In the genomic region with DNA sequence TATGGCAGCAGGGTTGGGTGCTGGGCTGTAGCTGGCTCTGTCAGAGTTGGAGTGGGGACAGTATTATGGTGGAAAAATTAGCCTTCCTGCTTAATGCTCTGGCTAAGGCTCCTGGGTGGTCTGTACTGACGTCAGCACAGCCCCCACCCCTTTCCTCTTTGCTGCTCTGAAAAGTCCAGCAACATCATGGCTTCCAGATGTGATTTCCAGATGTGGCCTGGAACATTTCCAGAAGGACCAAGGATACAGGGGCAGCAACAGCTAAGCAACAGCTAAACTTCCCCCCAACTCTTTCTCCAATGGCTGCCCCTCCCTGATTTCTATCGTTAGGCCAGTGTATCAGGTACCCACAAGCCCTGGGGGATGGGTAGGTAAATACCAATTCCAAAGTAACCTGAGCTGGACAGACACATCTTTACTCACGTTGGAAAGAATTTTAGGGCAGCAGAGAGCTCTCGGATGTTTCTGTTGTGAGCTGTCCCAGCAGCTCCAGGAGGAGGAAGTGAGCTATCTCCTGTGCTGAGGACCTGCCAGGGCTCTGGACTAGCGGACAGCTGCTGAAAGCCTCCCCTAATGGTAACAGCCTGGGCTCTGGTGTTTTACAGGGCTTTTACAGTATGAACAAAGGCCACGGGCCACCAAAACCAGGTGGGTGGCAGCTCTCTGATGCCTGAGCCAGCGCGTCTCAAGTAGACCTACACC, we compare ENCODE assay signal across 10 mouse cellular contexts. TPM values are rescaled to one million over a fixed set of nuclear protein-coding genes. Genes with fewer than 3 reads are reported as not detected.
A peak's percentile ranks its signal among the peaks of the same experiment; 100 is the strongest.
DNase-seq lines count a peak whose midpoint lies in the region; ATAC-seq and TF ChIP-seq lines count a peak whose summit lies in the region.
"Had no signal": no experiment of that assay in that cellular context is flagged by ENCODE, and none has a peak within 500 bp of the region (broad histone marks: within the 10 kb centered on the region; RNA-seq: fewer than 3 reads in every experiment).

No protein-coding gene starts in this region.

- H3K4me1 ChIP-seq in lung, embryonic 14.5 days (ENCODE audit: insufficient read depth) = peaks cover 12% of the 10 kb centered on the region
- H3K4me1 ChIP-seq in embryonic facial prominence, embryonic 15.5 days = peaks cover 22% of the 10 kb centered on the region
- peaks cover 3% of the 10 kb centered on the region for H3K4me1 ChIP-seq in heart, postnatal 0 days (ENCODE audit: control insufficient read depth, insufficient read depth)
- peaks cover 5% of the 10 kb centered on the region; the same call in 1 of the 2 replicates for H3K4me1 ChIP-seq in stomach, embryonic 14.5 days (ENCODE audit: control insufficient read depth, insufficient read depth, low read length)
- H3K4me1 ChIP-seq in midbrain, embryonic 10.5 days = no peaks in the 10 kb centered on the region; the same call in 1 of the 2 replicates

- no peaks in the 10 kb centered on the region for H3K9me3 ChIP-seq in lung, embryonic 14.5 days (ENCODE audit: low read depth, low read length)
- no peaks in the 10 kb centered on the region for H3K9me3 ChIP-seq in embryonic facial prominence, embryonic 15.5 days (replicated peaks)
- H3K9me3 ChIP-seq in heart, postnatal 0 days (replicated peaks; ENCODE audit: control insufficient read depth, low read length) = no peaks in the 10 kb centered on the region
- H3K9me3 ChIP-seq in stomach, embryonic 14.5 days (ENCODE audit: control insufficient read depth, low read depth, low read length) = no peaks in the 10 kb centered on the region
- H3K9me3 ChIP-seq in midbrain, embryonic 10.5 days (replicated peaks) = no peaks in the 10 kb centered on the region

- WGBS in lung, embryonic 14.5 days = 22% methylated on average over 8 of the region's 8 CpGs
- 25% methylated on average over 8 of the region's 8 CpGs for WGBS in embryonic facial prominence, embryonic 15.5 days
- 38% methylated on average over 8 of the region's 8 CpGs for WGBS in heart, postnatal 0 days
- 28% methylated on average over 8 of the region's 8 CpGs for WGBS in stomach, embryonic 14.5 days
- WGBS in midbrain, embryonic 10.5 days = 75% methylated on average over 8 of the region's 8 CpGs

- H3K4me2 ChIP-seq in lung, embryonic 14.5 days = no peak overlapping the region
- H3K4me2 ChIP-seq in embryonic facial prominence, embryonic 15.5 days (replicated peaks) = peak overlapping the region; percentile 10; the same call in 1 of the 2 replicates
- no peak overlapping the region for H3K4me2 ChIP-seq in heart, postnatal 0 days (ENCODE audit: low read depth, low read length)
- H3K4me2 ChIP-seq in stomach, embryonic 14.5 days (replicated peaks; ENCODE audit: low read depth, low read length) = no peak overlapping the region

- peak; percentile 93 for ATAC-seq in lung, embryonic 14.5 days (ENCODE audit: insufficient read depth)
- ATAC-seq in embryonic facial prominence, embryonic 15.5 days (ENCODE audit: insufficient number of reproducible peaks, low FRiP score, low TSS enrichment, low read depth) = peak; percentile 88
- peak; percentile 83 for ATAC-seq in heart, postnatal 0 days (ENCODE audit: insufficient read depth, low read depth)
- peak; percentile 84 for ATAC-seq in stomach, embryonic 14.5 days (ENCODE audit: insufficient number of reproducible peaks, insufficient read depth, low FRiP score, low read depth)

- TF ChIP-seq CTCF in lung, embryonic 14.5 days (IDR thresholded peaks at IDR 0.05; ENCODE audit: low read depth) = no peak
- no peak for TF ChIP-seq CTCF in heart, postnatal 0 days (IDR thresholded peaks at IDR 0.05; ENCODE audit: low read depth)

- peak; percentile 70 for TF ChIP-seq EP300 in heart, postnatal 0 days (IDR thresholded peaks at IDR 0.05; ENCODE audit: low read depth)

- no peak overlapping the region for H3K4me3 ChIP-seq in lung, embryonic 14.5 days (ENCODE audit: low read depth, low read length)
- H3K4me3 ChIP-seq in embryonic facial prominence, embryonic 15.5 days (replicated peaks) = no peak overlapping the region
- peak overlapping the region; percentile 6; the same call in 1 of the 2 replicates for H3K4me3 ChIP-seq in heart, postnatal 0 days (ENCODE audit: low read depth, low read length)
- no peak overlapping the region for H3K4me3 ChIP-seq in stomach, embryonic 14.5 days (ENCODE audit: low read depth, low read length)
- H3K4me3 ChIP-seq in midbrain, embryonic 10.5 days = no peak overlapping the region

- peak overlapping the region; percentile 85 for H3K27ac ChIP-seq in lung, embryonic 14.5 days (ENCODE audit: low read depth)
- H3K27ac ChIP-seq in embryonic facial prominence, embryonic 15.5 days (replicated peaks) = peak overlapping the region; percentile 81
- H3K27ac ChIP-seq in heart, postnatal 0 days (ENCODE audit: low read depth) = peak overlapping the region; percentile 83
- H3K27ac ChIP-seq in stomach, embryonic 14.5 days (ENCODE audit: low read length) = peak overlapping the region; percentile 35
- no peak overlapping the region for H3K27ac ChIP-seq in midbrain, embryonic 10.5 days (replicated peaks)

- DNase-seq in lung, embryonic 14.5 days = peak; percentile 86
- DNase-seq in lung, postnatal 25 days (ENCODE audit: low spot score) = no peak
- peak; percentile 42 for DNase-seq in heart, postnatal 0 days (ENCODE audit: low spot score)
- no peak for DNase-seq in left cerebral cortex, adult 8-10 months (ENCODE audit: low spot score in 2 of 2)
- no peak for DNase-seq in layer of hippocampus, adult 9-11 months
- DNase-seq in midbrain, embryonic 10.5 days (ENCODE audit: low spot score) = no peak
- DNase-seq: cerebellum, adult 11 months; lung, postnatal 10 days had no signal

- H3K36me3 ChIP-seq in lung, embryonic 14.5 days (ENCODE audit: insufficient read depth) = no peaks in the 10 kb centered on the region
- H3K36me3 ChIP-seq in embryonic facial prominence, embryonic 15.5 days = no peaks in the 10 kb centered on the region
- H3K36me3 ChIP-seq in heart, postnatal 0 days (replicated peaks; ENCODE audit: control insufficient read depth, insufficient read depth, low read length) = no peaks in the 10 kb centered on the region
- no peaks in the 10 kb centered on the region for H3K36me3 ChIP-seq in stomach, embryonic 14.5 days (ENCODE audit: control insufficient read depth, insufficient read depth, low read length)
- no peaks in the 10 kb centered on the region for H3K36me3 ChIP-seq in midbrain, embryonic 10.5 days

- H3K9ac ChIP-seq in lung, embryonic 14.5 days = no peak overlapping the region
- no peak overlapping the region for H3K9ac ChIP-seq in embryonic facial prominence, embryonic 15.5 days
- no peak overlapping the region for H3K9ac ChIP-seq in heart, postnatal 0 days (replicated peaks; ENCODE audit: low read depth, low read length)
- no peak overlapping the region for H3K9ac ChIP-seq in stomach, embryonic 14.5 days (replicated peaks; ENCODE audit: low read depth, low read length)

- no peaks in the 10 kb centered on the region for H3K27me3 ChIP-seq in lung, embryonic 14.5 days (ENCODE audit: insufficient read depth, low read length)
- H3K27me3 ChIP-seq in embryonic facial prominence, embryonic 15.5 days = no peaks in the 10 kb centered on the region
- H3K27me3 ChIP-seq in heart, postnatal 0 days (ENCODE audit: control insufficient read depth, insufficient read depth, low read length) = no peaks in the 10 kb centered on the region
- H3K27me3 ChIP-seq in stomach, embryonic 14.5 days (ENCODE audit: control insufficient read depth, insufficient read depth, low read length) = no peaks in the 10 kb centered on the region
- no peaks in the 10 kb centered on the region for H3K27me3 ChIP-seq in midbrain, embryonic 10.5 days (ENCODE audit: low read depth, poor library complexity, severe bottlenecking)

RNA-seq across cellular contexts. Expression of a gene that starts 49.3 kb away (rescaled TPM):
- 3.8 and 5.3 TPM in 2 replicates for polyA plus RNA-seq in lung, embryonic 14.5 days (2014; fragmentation: Nextera tagmentation; extraction: Ambion mirVana)
- polyA plus RNA-seq in embryonic facial prominence, embryonic 15.5 days (2015; fragmentation: Nextera tagmentation; extraction: Ambion mirVana) = 7.4 and 7.6 TPM in 2 replicates
- 1.0 and 7.7 TPM in 2 replicates for total RNA-seq in heart, postnatal 0 days (2014; rRNA removed; ENCODE audit: low replicate concordance)
- polyA plus RNA-seq in heart, postnatal 0 days (2015; fragmentation: Nextera tagmentation; extraction: Ambion mirVana) = 1.3 and 1.4 TPM in 2 replicates
- 4.4 and 5.6 TPM in 2 replicates for polyA plus RNA-seq in stomach, embryonic 14.5 days (2014; fragmentation: Nextera tagmentation; extraction: Ambion mirVana)
- total RNA-seq in left cerebral cortex, adult 8-10 months (2022) = 10 to 100 TPM; 31.3 to 39.5 (median 34.0) TPM
- polyA plus RNA-seq in midbrain, embryonic 10.5 days (2016; fragmentation: Nextera tagmentation; extraction: Ambion mirVana) = 7.5 and 10.5 TPM in 2 replicates

Comparison
In these comparisons a context has a peak if more than half of its experiments do, and no peak if none do; other contexts are left out.
1. DNase-seq: peak in lung, embryonic 14.5 days (single experiment) and heart, postnatal 0 days (single experiment); none in lung, postnatal 25 days (single experiment), left cerebral cortex, adult 8-10 months (0 of 2), layer of hippocampus, adult 9-11 months (single experiment) and midbrain, embryonic 10.5 days (single experiment).
2. Peak in every context shown above with its lines, with median percentiles within 50 percentile points of each other: ATAC-seq.